Mouse (Mus musculus) liver, adult (tissue): Measurements from ENCODE around the gene Lax1.
A peak's percentile ranks its signal among the peaks of the same experiment; 100 is the strongest.

ENCODE experiments used
- GATA4 ChIP-seq: IDR thresholded peaks from 2 replicates; pipeline ENCODE4 v1.6.1; 2014; ENCODE audit warnings: mild to moderate bottlenecking, low read length; ENCODE audit not compliant: insufficient replicate concordance

Gene Lax1

GRCm38 (mm10) chr1:133695901-133696300 is 6.0 kb upstream of the Lax1 start:
- TF ChIP-seq GATA4 = no peak

- no peak for TF ChIP-seq GATA4
Measured at GRCm38 (mm10) chr1:133694876-133695275, 5.0 kb upstream of the Lax1 start.

GRCm38 (mm10) chr1:133694301-133694700 is 4.4 kb upstream of the Lax1 start:
- TF ChIP-seq GATA4 = peak; percentile 20; the same call in 1 of the 2 replicates

GRCm38 (mm10) chr1:133693536-133694114 is 3.7 kb upstream of the Lax1 start:
- no peak for TF ChIP-seq GATA4

- no peak for TF ChIP-seq GATA4
Measured at GRCm38 (mm10) chr1:133692195-133692594, 2.3 kb upstream of the Lax1 start.

- TF ChIP-seq GATA4 = no peak
Measured at GRCm38 (mm10) chr1:133691046-133691445, 1.1 kb upstream of the Lax1 start.

- TF ChIP-seq GATA4 = no peak
Measured at GRCm38 (mm10) chr1:133688301-133688700, 1.6 kb downstream of the Lax1 start.

GRCm38 (mm10) chr1:133685749-133686519 is 4.0 kb downstream of the Lax1 start:
- no peak for TF ChIP-seq GATA4

- no peak for TF ChIP-seq GATA4
Measured at GRCm38 (mm10) chr1:133671801-133672200, 18.1 kb downstream of the Lax1 start.

- no peak for TF ChIP-seq GATA4
Measured at GRCm38 (mm10) chr1:133671266-133671665, 18.6 kb downstream of the Lax1 start.

- no peak for TF ChIP-seq GATA4
Measured at GRCm38 (mm10) chr1:133670776-133671175, 19.1 kb downstream of the Lax1 start.

GRCm38 (mm10) chr1:133670190-133670589 is 19.7 kb downstream of the Lax1 start:
- TF ChIP-seq GATA4 = no peak

GRCm38 (mm10) chr1:133668618-133669017 is 21.3 kb downstream of the Lax1 start:
- TF ChIP-seq GATA4 = no peak

GRCm38 (mm10) chr1:133667721-133668120 is 22.2 kb downstream of the Lax1 start:
- TF ChIP-seq GATA4 = no peak

GRCm38 (mm10) chr1:133664203-133664970 is 25.5 kb downstream of the Lax1 start:
- no peak for TF ChIP-seq GATA4

GRCm38 (mm10) chr1:133663427-133663826 is 26.5 kb downstream of the Lax1 start:
- no peak for TF ChIP-seq GATA4
